Mouse (Mus musculus) liver, adult 2 months (tissue): ENCODE measurements around the gene Zcchc17. TPM values are rescaled to one million over a fixed set of nuclear protein-coding genes. Genes with fewer than 3 reads are reported as not detected.
A peak's percentile ranks its signal among the peaks of the same experiment; 100 is the strongest.

Experiments used
- DNase-seq: peaks from one replicate; pipeline ENCODE4 v3.0.0-alpha.2; 2011; ENCODE audit warnings: low read depth, low spot score; ENCODE audit errors: extremely low read depth
- H3K27ac ChIP-seq: fragments of 200-500 bp; replicated peaks from 2 replicates; pipeline ENCODE4 v1.5.1; 2012; ENCODE audit warnings: low read depth, mild to moderate bottlenecking, control low read depth, inconsistent platforms, low read length; ENCODE audit not compliant: insufficient read depth
- H3K27me3 ChIP-seq: fragments of 200-500 bp; 2 replicates; pipeline ENCODE4 v1.6.1; 2012; ENCODE audit warnings: mild to moderate bottlenecking, moderate library complexity, low read length, inconsistent platforms; ENCODE audit not compliant: control insufficient read depth, insufficient read depth
- H3K36me3 ChIP-seq: fragments of 200-500 bp; 2 replicates; pipeline ENCODE4 v1.6.1; 2012; ENCODE audit warnings: low read length, inconsistent platforms; ENCODE audit not compliant: control insufficient read depth, insufficient read depth
- H3K4me1 ChIP-seq: fragments of 200-500 bp; 2 replicates; pipeline ENCODE4 v1.6.1; 2011; ENCODE audit warnings: low read length; ENCODE audit not compliant: control insufficient read depth, insufficient read depth
- H3K4me3 ChIP-seq: fragments of 200-500 bp; 2 replicates; pipeline ENCODE4 v1.5.1; 2011; ENCODE audit warnings: low read depth, mild to moderate bottlenecking, control low read depth, low read length, moderate library complexity; ENCODE audit not compliant: insufficient read depth
- H3K79me2 ChIP-seq: fragments of 200-500 bp; 2 replicates; pipeline ENCODE4 v1.6.1; 2012; ENCODE audit warnings: inconsistent platforms, mild to moderate bottlenecking, low read length, moderate library complexity; ENCODE audit not compliant: control insufficient read depth, insufficient read depth
- H3K9ac ChIP-seq: fragments of 200-500 bp; 2 replicates; pipeline ENCODE4 v1.6.1; 2012; ENCODE audit warnings: low read depth, mild to moderate bottlenecking, control low read depth, inconsistent platforms, low read length
- CTCF ChIP-seq: fragments of 200-500 bp; IDR thresholded peaks from 2 replicates; pipeline ENCODE4 v1.5.1; 2011; ENCODE audit warnings: low read depth, low read length, control low read depth
- POLR2A ChIP-seq: fragments of 200-500 bp; IDR thresholded peaks from 2 replicates; pipeline ENCODE4 v1.6.1; 2011; ENCODE audit warnings: low read length, control low read depth; ENCODE audit not compliant: insufficient read depth; ENCODE audit errors: extremely low read depth
- WGBS: fragments of 180-500 bp; shearing (Covaris S2); methylation state at CpG from one replicate; pipeline ENCODE4 v1.1.7; 2018; 5-methylcytosine and 5-hydroxymethylcytosine counted together
- polyA plus RNA-seq: library from polyadenylated mRNA; depleted of rRNA; stranded (reverse); fragments of >200 nt; gene quantifications from 2 replicates; pipeline ENCODE4 v1.2.3, GENCODE M21; 2012
- total RNA-seq: library from RNA; depleted of rRNA; stranded (reverse); fragments of >200 nt; gene quantifications from 2 replicates; pipeline ENCODE4 v1.2.3, GENCODE M21; 2014

The Zcchc17 gene
- total and polyA plus RNA-seq, 2 experiments: 10.0 to 15.6 TPM

GRCm38 (mm10) chr4:130299629-130300018, 60.1 kb downstream of the Zcchc17 start:
- TF ChIP-seq CTCF (no peak), POLR2A (no peak)
- Histone ChIP-seq H3K27ac (no peak overlapping the region), H3K27me3 (no peaks in the 10 kb centered on the region), H3K36me3 (no peaks in the 10 kb centered on the region), H3K79me2 (no peaks in the 10 kb centered on the region), H3K4me3 (no peak overlapping the region), H3K4me1 (no peaks in the 10 kb centered on the region), H3K9ac (no peak overlapping the region)
- 73% methylated on average over 8 of the region's 8 CpGs for WGBS
- DNase-seq: no peak

GRCm38 (mm10) chr4:130298877-130299628, 60.7 kb downstream of the Zcchc17 start:
- H3K27ac ChIP-seq: no peak overlapping the region
- no peak for DNase-seq

GRCm38 (mm10) chr4:130297123-130297529, 62.6 kb downstream of the Zcchc17 start:
- Histone ChIP-seq H3K36me3 (no peaks in the 10 kb centered on the region), H3K4me3 (no peak overlapping the region), H3K27me3 (no peaks in the 10 kb centered on the region), H3K9ac (no peak overlapping the region), H3K4me1 (no peaks in the 10 kb centered on the region), H3K79me2 (no peaks in the 10 kb centered on the region), H3K27ac (no peak overlapping the region)
- peak; percentile 31 for DNase-seq
- WGBS: 32% methylated on average over 13 of the region's 13 CpGs
- TF ChIP-seq CTCF: peak; percentile 79
- TF ChIP-seq POLR2A: no peak

More at GRCm38 (mm10) chr4:130298877-130299628, 60.7 kb downstream of the Zcchc17 start:
- Histone ChIP-seq H3K79me2 (no peaks in the 10 kb centered on the region), H3K4me3 (no peak overlapping the region), H3K9ac (no peak overlapping the region), H3K27me3 (no peaks in the 10 kb centered on the region), H3K4me1 (no peaks in the 10 kb centered on the region), H3K36me3 (no peaks in the 10 kb centered on the region)
- 66% methylated on average over 11 of the region's 11 CpGs for WGBS
- TF ChIP-seq CTCF: no peak
- TF ChIP-seq POLR2A: no peak

GRCm38 (mm10) chr4:130296243-130296965, 63.3 kb downstream of the Zcchc17 start:
- H3K4me3 ChIP-seq: no peak overlapping the region
- no peak overlapping the region for H3K27ac ChIP-seq
- no peak for DNase-seq
- 93% methylated on average over 13 of the region's 13 CpGs for WGBS
- no peak overlapping the region for H3K9ac ChIP-seq
- no peaks in the 10 kb centered on the region for H3K79me2 ChIP-seq
- H3K4me1 ChIP-seq: no peaks in the 10 kb centered on the region
- H3K36me3 ChIP-seq: no peaks in the 10 kb centered on the region
- H3K27me3 ChIP-seq: no peaks in the 10 kb centered on the region
- TF ChIP-seq POLR2A: no peak
- TF ChIP-seq CTCF: no peak

GRCm38 (mm10) chr4:130295047-130295745, 64.5 kb downstream of the Zcchc17 start:
- Histone ChIP-seq H3K79me2 (no peaks in the 10 kb centered on the region), H3K9ac (no peak overlapping the region), H3K4me1 (no peaks in the 10 kb centered on the region), H3K36me3 (no peaks in the 10 kb centered on the region), H3K27me3 (no peaks in the 10 kb centered on the region), H3K4me3 (no peak overlapping the region), H3K27ac (peak overlapping the region; percentile 5; the same call in 1 of the 2 replicates)
- WGBS: 24% methylated on average over 23 of the region's 23 CpGs
- TF ChIP-seq POLR2A: no peak
- TF ChIP-seq CTCF: 0 out of 2 replicates have a peak, but pooled peaks have one; percentile 3
- peak; percentile 93 for DNase-seq
